Mouse (Mus musculus): ENCODE data around the gene Ino80b. TPM values are rescaled to one million over a fixed set of nuclear protein-coding genes. Genes with fewer than 3 reads are reported as not detected.

The Ino80b gene
- polyA plus RNA-seq, 1 experiment from 2014 or later, result 17.6 TPM

DNA sequence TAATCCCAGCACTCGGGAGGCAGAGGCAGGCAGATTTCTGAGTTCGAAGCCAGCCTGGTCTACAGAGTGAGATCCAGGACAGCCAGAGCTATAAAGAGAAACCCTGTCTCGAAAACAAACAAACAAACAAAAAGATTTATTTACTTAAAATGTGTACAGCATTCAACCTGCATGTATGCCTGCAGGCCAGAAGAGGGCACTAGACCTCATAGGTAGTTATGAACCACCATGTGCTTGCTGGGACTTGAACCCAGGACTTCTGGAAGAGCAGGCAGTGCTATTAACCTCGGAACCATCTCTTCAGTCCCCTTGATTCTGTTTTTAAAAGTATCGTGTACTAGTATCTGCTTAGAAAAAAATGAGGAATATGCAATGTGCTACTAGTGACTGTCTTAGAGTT, 2.2 kb upstream of the Ino80b start:
- 93% methylated on average over 5 of the region's 5 CpGs for WGBS
- H3K36me3 ChIP-seq, result 0 out of 2 replicates have a peak, but pooled peaks cover 10% of the 10 kb centered on the region
- ATAC-seq (ENCODE audit: insufficient number of reproducible peaks, insufficient read depth, low FRiP score, low TSS enrichment, low read depth), result no peak
- no peak overlapping the region for H3K4me2 ChIP-seq
- H3K9me3 ChIP-seq, result no peaks in the 10 kb centered on the region
- no peak overlapping the region for H3K27ac ChIP-seq
- H3K4me1 ChIP-seq (replicated peaks), result peaks cover 26% of the 10 kb centered on the region
- no peaks in the 10 kb centered on the region for H3K27me3 ChIP-seq
- H3K9ac ChIP-seq (replicated peaks), result no peak overlapping the region
- H3K4me3 ChIP-seq (replicated peaks), result no peak overlapping the region

DNA sequence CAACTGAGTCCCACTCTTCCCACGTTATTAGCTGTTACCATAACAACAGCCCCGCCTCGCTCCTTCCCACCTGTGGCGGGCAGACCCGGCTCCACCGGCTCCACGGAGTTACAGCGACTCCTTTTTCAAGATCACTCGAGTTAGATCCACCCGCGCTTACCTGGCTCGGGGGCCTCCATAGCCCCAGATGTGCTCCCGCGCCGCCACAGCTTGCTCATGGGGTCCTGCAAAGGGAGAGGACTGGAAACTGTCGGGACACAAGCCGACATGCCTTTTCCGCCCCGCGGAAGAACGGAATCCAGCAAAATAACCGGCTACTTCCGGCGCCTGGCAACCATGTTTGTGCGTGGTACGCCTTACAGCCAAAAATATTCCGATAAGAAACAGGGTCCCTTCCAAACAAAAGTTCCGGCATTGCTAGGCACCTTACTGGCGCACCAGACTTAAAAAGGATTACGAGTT, 349 bp downstream of the Ino80b start:
- ATAC-seq (ENCODE audit: insufficient number of reproducible peaks, insufficient read depth, low FRiP score, low TSS enrichment, low read depth), result no peak
- no peaks in the 10 kb centered on the region for H3K27me3 ChIP-seq
- peaks cover 37% of the 10 kb centered on the region for H3K4me1 ChIP-seq (replicated peaks)
- peak overlapping the region; percentile 74 for H3K27ac ChIP-seq
- H3K4me3 ChIP-seq (replicated peaks), result peak overlapping the region; percentile 64
- peaks cover 11% of the 10 kb centered on the region for H3K36me3 ChIP-seq
- H3K9me3 ChIP-seq, result no peaks in the 10 kb centered on the region
- H3K9ac ChIP-seq (replicated peaks), result peak overlapping the region; percentile 61
- H3K4me2 ChIP-seq, result peak overlapping the region; percentile 94
- WGBS, result under 1% methylated on average over 30 of the region's 30 CpGs

- Histone ChIP-seq H3K9ac (replicated peaks) (peak overlapping the region; percentile 95), H3K4me1 (replicated peaks) (peaks cover 43% of the 10 kb centered on the region), H3K27me3 (no peaks in the 10 kb centered on the region), H3K27ac (peak overlapping the region; percentile 99; the same call in 1 of the 2 replicates), H3K36me3 (peaks cover 30% of the 10 kb centered on the region), H3K9me3 (no peaks in the 10 kb centered on the region), H3K4me3 (replicated peaks) (peak overlapping the region; percentile 61), H3K4me2 (peak overlapping the region; percentile 94)
- WGBS, result 82% methylated on average over 5 of the region's 5 CpGs
- ATAC-seq (ENCODE audit: insufficient number of reproducible peaks, insufficient read depth, low FRiP score, low TSS enrichment, low read depth), result no peak
These were observed 2.3 kb downstream of the Ino80b start for GRCm38 (mm10) chr6:83122961-83123360.

DNA sequence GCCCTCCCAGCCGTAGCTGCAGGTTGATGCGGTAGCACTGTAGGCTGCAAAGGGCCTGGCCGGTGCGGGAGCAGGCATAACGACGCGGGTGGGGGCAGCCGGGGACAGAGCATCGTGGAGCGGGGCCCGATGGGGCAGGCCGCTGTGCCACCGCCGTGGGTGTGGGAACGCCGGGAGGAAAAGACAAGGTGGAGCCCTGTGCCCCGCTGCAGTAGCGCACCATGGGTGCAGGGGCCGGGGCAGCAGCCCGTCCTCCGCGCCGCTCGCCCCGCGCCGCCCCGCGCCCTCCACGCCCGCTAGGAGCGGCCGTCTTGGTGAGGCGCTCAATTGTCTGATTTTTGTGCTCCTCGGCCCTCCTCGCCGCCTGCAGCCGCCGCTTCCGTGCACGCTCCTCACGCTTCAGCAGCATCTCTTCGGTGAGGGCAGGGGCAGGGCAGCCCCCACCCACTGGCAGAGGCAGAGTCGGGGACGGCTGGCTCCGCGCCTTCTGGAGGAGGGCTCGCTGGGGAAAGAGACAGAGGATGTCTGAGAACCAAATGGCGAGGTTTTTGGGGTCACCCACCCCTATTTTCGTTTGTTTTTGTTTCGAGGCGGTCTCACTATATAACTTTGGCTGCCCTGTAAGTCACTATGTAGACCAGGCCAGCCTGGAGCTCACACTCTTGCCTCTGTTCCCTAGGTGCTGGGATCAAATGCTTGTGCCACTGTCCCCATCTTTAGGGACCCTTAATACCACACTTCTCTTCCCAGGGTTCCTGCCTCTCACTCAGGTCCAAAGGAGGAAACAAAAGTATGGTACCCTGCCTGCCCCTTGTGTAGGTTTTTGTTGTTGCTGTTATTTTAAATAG, 3.1 kb downstream of the Ino80b start:
- Histone ChIP-seq H3K36me3 (peaks cover 39% of the 10 kb centered on the region), H3K4me2 (peak overlapping the region; percentile 94), H3K4me1 (replicated peaks) (peaks cover 43% of the 10 kb centered on the region), H3K4me3 (replicated peaks) (peak overlapping the region; percentile 61), H3K27ac (peak overlapping the region; percentile 99), H3K9me3 (no peaks in the 10 kb centered on the region), H3K9ac (replicated peaks) (peak overlapping the region; percentile 95), H3K27me3 (no peaks in the 10 kb centered on the region)
- ATAC-seq (ENCODE audit: insufficient number of reproducible peaks, insufficient read depth, low FRiP score, low TSS enrichment, low read depth), result no peak; the same call in 1 of the 2 replicates
- under 1% methylated on average over 52 of the region's 52 CpGs for WGBS

DNA sequence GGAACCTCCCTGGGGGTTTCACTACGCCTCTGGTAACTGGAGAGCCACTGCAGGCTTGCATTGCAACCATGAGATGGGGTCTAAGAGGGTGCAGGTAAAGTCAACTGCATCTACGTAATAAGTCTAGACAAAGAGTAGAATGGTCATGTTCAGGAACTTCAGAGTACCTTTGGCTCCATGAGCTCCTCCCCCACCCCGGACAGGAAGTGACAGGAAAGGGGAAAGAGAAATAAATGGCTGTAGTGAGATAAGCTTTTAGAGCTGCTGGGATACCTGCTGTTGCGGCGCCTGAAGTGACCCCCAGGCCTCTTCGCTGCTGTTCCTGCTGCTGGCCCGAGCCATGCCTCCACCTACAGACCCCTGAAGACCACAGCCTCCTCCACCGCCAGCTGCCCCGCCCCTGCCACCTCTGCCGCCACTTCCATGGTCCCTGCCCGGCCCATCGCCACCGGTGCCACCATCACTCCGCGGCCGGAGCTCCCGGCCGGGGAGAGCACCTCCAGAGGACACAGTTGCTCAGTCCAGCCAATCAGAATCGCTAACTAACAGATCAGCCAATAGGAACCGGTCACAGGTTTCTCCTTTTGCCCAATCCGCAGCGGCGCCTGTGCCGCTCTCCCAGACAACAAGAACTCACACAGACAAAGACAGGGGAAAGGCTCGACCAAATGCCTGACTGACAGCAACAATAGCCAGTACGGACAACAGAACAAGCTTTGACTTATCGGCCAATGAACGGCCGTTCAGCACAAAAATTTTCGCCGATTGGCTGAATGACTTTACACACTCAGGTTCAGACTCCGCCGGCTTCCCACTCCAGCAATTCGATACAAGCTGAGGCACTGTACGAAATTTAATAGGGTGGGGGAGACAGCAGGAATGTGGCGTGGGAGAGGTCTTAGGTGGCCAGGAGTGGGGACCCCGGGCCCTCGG, 4.0 kb downstream of the Ino80b start, which contains the start of gene Wbp1:
Gene Wbp1 (minus strand): TSS at position 630 of the 933 bp plus-strand sequence.
- no peaks in the 10 kb centered on the region for H3K9me3 ChIP-seq
- ATAC-seq (ENCODE audit: insufficient number of reproducible peaks, insufficient read depth, low FRiP score, low TSS enrichment, low read depth), result peak; percentile 96
- H3K27ac ChIP-seq, result peak within 1 kb of the TSS; percentile 99
- no peaks in the 10 kb centered on the region for H3K27me3 ChIP-seq
- H3K36me3 ChIP-seq, result peaks cover 44% of the 10 kb centered on the region
- H3K4me3 ChIP-seq (replicated peaks), result peak within 1 kb of the TSS; percentile 61
- peak within 1 kb of the TSS; percentile 95 for H3K9ac ChIP-seq (replicated peaks)
- H3K4me2 ChIP-seq, result peak within 1 kb of the TSS; percentile 94
- WGBS, result under 1% methylated on average over 38 of the region's 38 CpGs
- H3K4me1 ChIP-seq (replicated peaks), result peaks cover 51% of the 10 kb centered on the region

GRCm38 (mm10) chr6:83119734-83120051, 5.5 kb downstream of the Ino80b start:
- peak overlapping the region; percentile 85 for H3K4me2 ChIP-seq
- H3K27me3 ChIP-seq, result no peaks in the 10 kb centered on the region
- ATAC-seq (ENCODE audit: insufficient number of reproducible peaks, insufficient read depth, low FRiP score, low TSS enrichment, low read depth), result no peak
- no peaks in the 10 kb centered on the region for H3K9me3 ChIP-seq
- H3K27ac ChIP-seq, result peak overlapping the region; percentile 17; the same call in 1 of the 2 replicates
- 78% methylated on average over 7 of the region's 7 CpGs for WGBS
- H3K4me1 ChIP-seq (replicated peaks), result peaks cover 52% of the 10 kb centered on the region
- H3K4me3 ChIP-seq (replicated peaks), result peak overlapping the region; percentile 61
- peak overlapping the region; percentile 89 for H3K9ac ChIP-seq (replicated peaks)
- H3K36me3 ChIP-seq, result peaks cover 44% of the 10 kb centered on the region

DNA sequence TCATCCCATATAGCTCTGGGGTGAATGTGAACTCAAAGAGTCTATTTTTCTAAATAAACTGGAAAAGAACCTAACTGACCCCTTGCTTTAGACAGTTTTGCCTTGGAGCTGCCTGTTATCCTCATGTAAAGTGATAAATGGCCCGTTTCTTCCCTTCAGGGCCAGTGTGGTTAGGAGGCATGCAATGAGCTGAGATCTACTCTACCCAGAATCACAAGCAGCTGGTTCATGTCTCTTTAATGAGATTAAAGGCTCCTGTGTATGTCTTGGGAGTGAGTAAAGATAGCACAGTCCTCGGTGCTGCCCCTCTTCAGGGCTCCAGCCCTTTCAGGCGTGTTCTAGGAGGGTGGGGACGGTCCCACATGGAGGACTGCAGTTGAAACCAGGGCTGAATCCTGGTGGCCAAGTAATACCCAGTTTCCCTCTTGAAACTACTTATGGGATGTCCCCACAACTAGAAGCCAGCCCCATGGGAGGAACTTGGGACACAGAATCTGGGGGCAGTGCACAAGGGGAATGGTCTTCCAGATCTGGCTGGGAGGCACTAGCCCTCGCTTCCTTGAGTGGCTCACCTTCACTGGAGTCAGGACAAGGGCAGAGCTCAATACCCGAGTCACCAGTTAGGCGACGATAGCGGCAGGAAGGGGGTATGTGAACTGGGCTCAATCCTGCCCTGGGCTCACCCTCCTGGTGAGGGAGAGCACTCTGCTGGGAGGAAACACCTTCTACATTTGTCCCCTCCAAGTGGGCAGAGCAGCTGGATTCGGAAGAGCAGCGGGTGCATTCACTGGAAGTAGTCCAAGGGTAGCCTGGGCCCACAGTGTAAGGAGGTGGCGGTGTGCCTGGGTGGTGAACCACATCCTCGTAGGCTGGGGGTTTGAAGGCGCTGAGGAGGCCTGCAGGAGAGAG, 6.2 kb downstream of the Ino80b start:
- 89% methylated on average over 14 of the region's 14 CpGs for WGBS
- no peak for ATAC-seq (ENCODE audit: insufficient number of reproducible peaks, insufficient read depth, low FRiP score, low TSS enrichment, low read depth)
- peak overlapping the region; percentile 61; the same call in 1 of the 2 replicates for H3K4me3 ChIP-seq (replicated peaks)

DNA sequence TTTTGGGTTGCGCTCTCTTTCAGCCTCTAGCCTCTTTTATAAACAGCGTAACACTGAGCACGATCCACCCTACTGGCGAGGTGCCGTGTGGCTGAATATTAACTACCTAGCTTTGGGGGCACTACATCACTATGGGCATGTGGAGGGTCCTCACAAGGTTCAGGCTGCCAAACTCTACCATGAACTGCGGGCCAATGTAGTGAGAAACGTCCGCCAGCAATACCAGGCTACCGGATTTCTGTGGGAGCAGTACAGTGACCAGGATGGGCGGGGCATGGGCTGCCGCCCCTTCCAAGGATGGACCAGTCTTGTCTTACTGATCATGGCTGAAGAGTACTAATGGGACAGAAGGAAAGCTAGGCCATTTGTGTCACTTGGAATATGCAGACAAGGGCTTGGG, 6.9 kb downstream of the Ino80b start:
- H3K4me2 ChIP-seq, result no peak overlapping the region
- H3K4me3 ChIP-seq (replicated peaks), result no peak overlapping the region
- no peaks in the 10 kb centered on the region for H3K9me3 ChIP-seq
- no peak overlapping the region for H3K27ac ChIP-seq
- H3K36me3 ChIP-seq, result peaks cover 40% of the 10 kb centered on the region
- H3K4me1 ChIP-seq (replicated peaks), result peaks cover 45% of the 10 kb centered on the region
- no peak overlapping the region for H3K9ac ChIP-seq (replicated peaks)
- no peak for ATAC-seq (ENCODE audit: insufficient number of reproducible peaks, insufficient read depth, low FRiP score, low TSS enrichment, low read depth)
- 86% methylated on average over 11 of the region's 11 CpGs for WGBS
- H3K27me3 ChIP-seq, result no peaks in the 10 kb centered on the region

More for the DNA sequence above, 6.2 kb downstream of the Ino80b start:
- Histone ChIP-seq H3K27ac (0 out of 2 replicates have a peak overlapping the region, but pooled peaks have one; percentile 17), H3K27me3 (no peaks in the 10 kb centered on the region), H3K4me1 (replicated peaks) (peaks cover 52% of the 10 kb centered on the region), H3K36me3 (peaks cover 44% of the 10 kb centered on the region), H3K4me2 (peak overlapping the region; percentile 85; the same call in 1 of the 2 replicates), H3K9ac (replicated peaks) (no peak overlapping the region), H3K9me3 (no peaks in the 10 kb centered on the region)

DNA sequence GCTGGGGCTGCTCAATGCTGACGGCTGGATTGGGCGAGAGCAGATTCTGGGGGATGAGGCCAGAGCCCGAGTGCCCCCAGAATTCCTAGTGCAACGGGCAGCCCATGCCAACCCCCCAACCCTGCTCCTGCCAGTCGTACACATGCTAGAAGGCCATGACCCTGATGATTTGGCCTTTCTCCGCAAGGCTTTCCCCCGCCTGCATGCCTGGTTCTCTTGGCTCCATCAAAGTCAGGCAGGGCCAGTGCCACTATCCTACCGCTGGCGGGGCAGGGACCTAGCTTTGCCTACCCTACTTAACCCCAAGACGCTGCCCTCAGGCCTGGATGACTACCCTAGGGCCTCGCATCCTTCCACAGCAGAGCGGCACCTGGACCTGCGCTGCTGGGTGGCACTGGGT, 7.6 kb downstream of the Ino80b start:
- Histone ChIP-seq H3K36me3 (peaks cover 34% of the 10 kb centered on the region), H3K27me3 (no peaks in the 10 kb centered on the region), H3K4me3 (replicated peaks) (no peak overlapping the region), H3K4me2 (no peak overlapping the region), H3K4me1 (replicated peaks) (peaks cover 37% of the 10 kb centered on the region), H3K27ac (no peak overlapping the region), H3K9me3 (no peaks in the 10 kb centered on the region), H3K9ac (replicated peaks) (0 out of 2 replicates have a peak overlapping the region, but pooled peaks have one; percentile 13)
- WGBS, result 94% methylated on average over 13 of the region's 13 CpGs
- no peak for ATAC-seq (ENCODE audit: insufficient number of reproducible peaks, insufficient read depth, low FRiP score, low TSS enrichment, low read depth)

DNA sequence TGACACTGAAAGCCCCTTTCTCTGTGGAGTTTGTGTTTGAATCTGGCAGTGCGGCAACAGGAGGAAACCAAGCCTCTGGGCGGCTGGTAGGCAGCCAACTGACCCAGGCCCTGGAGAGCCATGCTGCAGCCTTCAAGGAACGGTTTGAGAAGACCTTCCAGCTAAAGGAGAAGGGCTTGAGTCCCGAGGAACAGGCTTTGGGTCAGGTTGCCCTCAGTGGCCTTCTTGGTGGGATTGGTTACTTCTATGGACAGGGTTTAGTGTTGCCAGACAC, 8.1 kb downstream of the Ino80b start:
- Histone ChIP-seq H3K9me3 (no peaks in the 10 kb centered on the region), H3K36me3 (peaks cover 34% of the 10 kb centered on the region), H3K27me3 (no peaks in the 10 kb centered on the region), H3K4me2 (peak overlapping the region; percentile 96), H3K9ac (replicated peaks) (0 out of 2 replicates have a peak overlapping the region, but pooled peaks have one; percentile 13), H3K4me1 (replicated peaks) (peaks cover 33% of the 10 kb centered on the region), H3K4me3 (replicated peaks) (peak overlapping the region; percentile 83), H3K27ac (no peak overlapping the region)
- WGBS, result 81% methylated on average over 4 of the region's 4 CpGs
- no peak for ATAC-seq (ENCODE audit: insufficient number of reproducible peaks, insufficient read depth, low FRiP score, low TSS enrichment, low read depth)

All from limb, embryonic 12.5 days (tissue).